Mouse (Mus musculus) thymus, adult 18-20 months (tissue): ENCODE results near the gene Rasal1.

Source experiments
- DNase-seq, 2 experiments: peaks; one replicate each; pipeline ENCODE4 v3.0.0; 2022; ENCODE audit warnings: mixed read lengths in 2 of 2

Gene Rasal1

DNA sequence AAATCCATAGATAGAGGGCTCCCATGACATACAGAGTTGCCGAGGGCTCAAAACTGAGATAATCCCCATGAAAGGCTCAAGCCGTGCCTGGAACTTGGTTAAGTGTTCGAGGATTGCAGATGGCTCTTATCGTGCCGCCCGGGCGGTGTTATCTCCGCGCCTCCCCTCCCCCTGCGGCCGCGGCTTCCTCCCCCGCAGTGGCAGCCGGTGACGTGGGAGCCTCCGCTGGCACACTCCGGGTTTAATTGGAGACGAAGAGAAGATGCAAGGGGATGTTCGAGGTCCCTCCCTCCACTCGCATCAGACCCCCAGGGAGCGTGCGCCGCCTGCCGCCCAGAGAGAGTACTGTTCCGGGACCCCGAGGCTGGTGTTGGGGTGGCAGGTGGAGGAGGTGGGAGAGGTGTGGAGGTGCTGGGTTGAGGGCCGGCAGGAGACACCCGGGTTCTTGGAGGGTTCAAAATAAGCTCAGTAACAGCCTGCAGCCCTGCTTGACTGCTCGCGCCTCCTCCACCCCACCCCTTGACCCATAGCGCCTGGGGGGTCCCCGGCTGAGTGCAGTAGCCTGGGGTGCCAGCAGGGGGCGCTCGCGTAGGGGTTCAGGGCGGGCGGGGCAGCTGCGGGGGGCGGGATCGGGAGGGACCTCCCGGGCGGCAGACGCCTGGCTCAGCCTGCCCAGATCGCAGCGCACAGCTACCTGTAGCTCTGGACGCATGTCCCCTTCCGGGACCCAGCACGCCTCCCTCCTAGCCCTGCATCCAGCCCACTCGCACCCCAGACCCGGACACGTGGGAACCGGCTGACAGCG lies at the start of gene Rasal1:
Gene Rasal1 (plus strand): TSS at position 244 of the 805 bp plus-strand sequence.
- peak; percentile 84 to 90 for DNase-seq

- DNase-seq, result no peak
Measured at GRCm38 (mm10) chr5:120599625-120600024, 49.0 kb upstream of the Rasal1 start.

GRCm38 (mm10) chr5:120600946-120601668 lies 47.5 kb upstream of the Rasal1 start:
- no peak for DNase-seq

- no peak for DNase-seq
Measured at GRCm38 (mm10) chr5:120602210-120602609, 46.4 kb upstream of the Rasal1 start.

- no peak for DNase-seq
Measured at GRCm38 (mm10) chr5:120603515-120603914, 45.1 kb upstream of the Rasal1 start.

GRCm38 (mm10) chr5:120604839-120605238 lies 43.8 kb upstream of the Rasal1 start:
- DNase-seq, result peak; percentile 49 to 64

DNA sequence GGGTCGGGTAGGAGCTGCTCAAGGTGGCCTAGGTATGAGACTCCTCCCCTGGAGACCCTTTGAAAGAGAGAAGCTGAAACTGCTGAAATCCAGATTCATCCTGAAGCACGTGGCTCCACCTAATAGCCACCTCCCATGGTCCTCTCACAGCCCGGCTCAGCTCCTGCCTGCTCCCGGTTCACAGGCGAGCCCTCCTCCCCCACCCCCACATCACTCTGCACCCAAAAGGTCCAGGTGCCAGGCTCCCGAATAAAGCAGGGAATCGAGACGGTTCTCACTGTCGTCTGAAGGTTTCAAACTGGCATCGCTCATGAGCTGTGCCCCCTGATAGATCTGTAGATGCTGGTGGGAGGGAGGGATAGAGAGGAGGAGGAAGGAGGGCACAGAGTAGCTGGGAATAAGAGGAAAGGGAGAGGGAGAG lies 43.4 kb upstream of the Rasal1 start:
- no peak for DNase-seq

- peak; percentile 51 to 65 for DNase-seq
Measured at GRCm38 (mm10) chr5:120605688-120606087, 42.9 kb upstream of the Rasal1 start.

DNA sequence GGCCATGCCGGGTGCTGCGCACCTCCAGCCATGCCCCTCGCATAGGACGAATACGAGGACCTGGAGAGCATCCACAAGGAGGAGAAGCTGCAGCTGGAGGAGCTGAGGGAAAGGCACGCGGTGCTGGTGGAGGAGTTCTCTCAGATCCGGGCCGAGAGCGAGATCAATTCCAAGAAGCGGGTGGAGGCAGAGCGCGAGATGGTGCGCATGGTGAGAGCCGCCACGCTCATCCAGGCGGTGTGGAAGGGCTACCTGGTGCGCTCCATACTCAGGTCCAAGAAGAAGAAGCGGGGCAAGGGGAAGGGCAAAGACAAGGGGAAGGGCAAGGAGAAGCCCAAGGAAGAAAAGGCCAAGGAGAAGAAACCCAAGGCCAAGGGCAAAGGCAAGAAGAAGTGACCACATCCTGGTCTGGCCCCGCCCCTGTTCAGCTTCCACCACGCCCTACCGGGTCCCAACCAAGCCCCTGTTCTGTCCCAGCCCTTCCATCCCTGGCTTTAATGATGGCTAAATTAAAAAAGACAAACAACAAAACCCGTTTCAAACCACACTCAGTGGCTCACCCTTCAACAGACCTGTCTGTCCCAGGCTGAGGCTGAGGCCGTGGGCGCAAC lies 41.9 kb upstream of the Rasal1 start:
- DNase-seq, result no peak

DNA sequence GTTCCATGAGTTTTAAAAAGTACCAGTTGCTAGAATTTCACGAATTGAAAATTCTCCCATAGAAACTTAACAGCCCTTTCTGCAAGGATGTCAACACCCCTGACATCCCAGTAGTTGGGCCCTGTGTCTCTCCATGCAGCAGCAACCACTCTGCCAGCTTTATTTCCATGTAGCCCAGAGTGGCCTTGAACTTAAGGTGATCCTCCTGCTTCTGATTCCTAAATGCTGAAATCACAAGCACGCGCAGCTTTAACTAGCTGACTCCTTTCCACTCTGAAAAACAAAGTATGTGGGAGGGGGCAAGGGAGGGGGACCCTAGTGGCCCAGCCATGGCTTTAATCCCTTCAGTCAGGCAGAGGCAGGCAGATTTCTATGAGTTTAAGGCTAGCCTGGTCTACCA lies 41.3 kb upstream of the Rasal1 start:
- DNase-seq, result no peak

DNA sequence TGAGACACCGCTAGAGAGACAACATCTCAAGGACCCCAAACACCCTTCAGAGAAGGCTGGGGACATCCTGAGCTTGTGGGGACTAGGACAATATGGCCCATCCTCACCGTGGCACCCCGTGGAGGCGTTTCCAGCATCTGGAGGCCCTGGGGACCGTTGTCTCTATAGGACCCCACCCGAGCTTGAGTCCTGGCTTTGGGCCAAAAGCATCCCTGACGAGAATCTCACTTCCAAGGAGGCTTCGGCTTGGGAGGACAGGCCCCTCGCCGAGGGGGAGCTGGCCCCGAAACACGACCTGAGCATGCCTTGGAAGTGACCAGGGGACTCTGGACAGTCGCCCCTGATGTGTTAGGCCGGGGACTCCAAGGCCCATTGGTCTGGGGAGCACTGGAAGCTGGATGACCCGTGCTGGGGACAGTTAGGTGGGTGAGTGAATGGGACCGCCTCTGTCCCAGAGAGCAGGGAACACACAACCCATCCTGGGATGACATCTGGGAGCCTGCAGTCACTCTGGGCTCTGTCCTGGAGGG lies 39.3 kb upstream of the Rasal1 start:
- no peak for DNase-seq

- DNase-seq, result no peak
Measured at GRCm38 (mm10) chr5:120610906-120611305, 37.7 kb upstream of the Rasal1 start.

DNA sequence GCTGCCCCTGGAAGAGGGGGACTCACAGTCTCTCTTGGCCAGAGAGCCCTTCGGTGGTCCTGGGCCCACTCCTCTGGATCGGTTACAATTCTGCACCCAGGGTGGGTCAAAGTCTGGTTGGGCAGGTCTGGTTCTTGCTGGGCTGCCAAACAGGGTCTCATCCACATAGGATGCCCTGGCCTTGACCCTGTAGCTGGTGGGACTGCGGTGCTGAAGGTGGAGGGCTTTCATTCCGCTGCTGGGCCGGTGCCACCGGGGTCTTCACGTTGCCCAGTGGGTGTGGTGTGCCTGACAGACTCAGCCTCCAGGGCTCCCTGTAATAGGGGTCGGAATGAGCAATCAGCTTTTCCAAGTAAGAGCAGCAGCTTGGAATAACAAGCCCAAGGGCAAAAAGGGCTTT lies 37.2 kb upstream of the Rasal1 start:
- DNase-seq, result no peak

DNA sequence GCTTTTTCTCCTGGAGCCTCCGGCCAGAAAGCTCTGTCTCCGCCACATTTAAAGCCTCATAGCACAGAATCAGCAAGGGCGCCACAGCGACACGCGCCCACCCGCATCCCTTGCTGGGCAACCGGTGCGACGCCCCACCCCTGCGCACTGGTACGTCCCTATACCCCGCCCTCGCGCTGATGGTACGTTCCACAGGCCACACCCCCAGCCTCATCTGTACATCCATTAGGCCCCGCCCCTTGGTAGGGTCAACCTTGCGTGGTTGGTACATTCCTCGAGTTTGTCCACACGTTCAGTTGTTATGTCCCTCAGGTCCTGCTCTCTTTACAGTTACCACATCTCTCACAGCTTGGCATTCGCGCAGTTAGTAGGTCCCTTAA lies 36.2 kb upstream of the Rasal1 start, which contains the start of the genes Rita1 and Ddx54:
Gene Rita1 (minus strand): TSS at position 148 of the 380 bp plus-strand sequence.
Gene Ddx54 (plus strand): TSS at position 298 of the 380 bp plus-strand sequence.
- peak; percentile 95 to 96 for DNase-seq

GRCm38 (mm10) chr5:120612822-120613604 lies 35.6 kb upstream of the Rasal1 start:
- DNase-seq, result peak; percentile 100

GRCm38 (mm10) chr5:120615903-120616302 lies 32.7 kb upstream of the Rasal1 start:
- no peak for DNase-seq

GRCm38 (mm10) chr5:120618778-120619177 lies 29.8 kb upstream of the Rasal1 start:
- no peak for DNase-seq

- DNase-seq, result peak; percentile 57 to 68
Measured at GRCm38 (mm10) chr5:120619201-120619600, 29.4 kb upstream of the Rasal1 start.

DNA sequence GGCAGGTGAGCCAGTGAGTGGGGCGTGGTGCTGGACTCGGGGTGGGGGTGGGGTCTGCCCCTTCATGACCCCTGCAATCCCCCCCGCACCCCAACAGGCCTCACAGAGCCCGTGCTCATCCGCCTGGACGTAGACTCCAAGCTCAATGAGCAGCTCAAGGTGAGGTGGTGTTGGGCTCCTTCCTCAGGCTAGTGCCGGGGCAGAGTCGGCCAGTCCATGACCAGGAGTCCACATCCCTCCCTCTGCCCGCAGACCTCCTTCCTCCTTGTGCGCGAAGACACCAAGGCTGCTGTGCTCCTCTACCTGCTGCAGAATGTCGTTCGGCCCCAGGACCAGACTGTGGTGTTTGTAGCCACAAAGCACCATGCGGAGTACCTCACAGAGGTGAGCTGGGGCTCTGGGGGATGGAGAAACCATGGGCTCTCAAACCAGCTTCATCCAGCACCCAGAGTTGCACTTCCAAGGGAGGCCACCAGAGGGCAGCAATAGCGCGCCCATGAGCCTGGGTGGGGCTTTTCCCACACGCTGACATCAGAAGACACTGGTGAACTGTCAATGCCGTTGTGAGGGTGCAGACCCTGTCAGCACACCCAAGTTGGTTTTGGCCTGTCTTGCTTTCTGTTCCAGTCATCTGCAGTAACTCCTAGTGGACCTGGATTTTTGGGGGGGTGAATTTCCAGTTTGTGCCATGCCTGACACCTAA lies 28.1 kb upstream of the Rasal1 start:
- peak; percentile 84 to 89 for DNase-seq

- peak; percentile 88 to 93 for DNase-seq
Measured at GRCm38 (mm10) chr5:120621078-120621765, 27.4 kb upstream of the Rasal1 start.

- DNase-seq, result no peak
Measured at GRCm38 (mm10) chr5:120621846-120622197, 26.8 kb upstream of the Rasal1 start.
